ENCODE assay signal across 16 mouse cellular contexts in the genomic region with DNA sequence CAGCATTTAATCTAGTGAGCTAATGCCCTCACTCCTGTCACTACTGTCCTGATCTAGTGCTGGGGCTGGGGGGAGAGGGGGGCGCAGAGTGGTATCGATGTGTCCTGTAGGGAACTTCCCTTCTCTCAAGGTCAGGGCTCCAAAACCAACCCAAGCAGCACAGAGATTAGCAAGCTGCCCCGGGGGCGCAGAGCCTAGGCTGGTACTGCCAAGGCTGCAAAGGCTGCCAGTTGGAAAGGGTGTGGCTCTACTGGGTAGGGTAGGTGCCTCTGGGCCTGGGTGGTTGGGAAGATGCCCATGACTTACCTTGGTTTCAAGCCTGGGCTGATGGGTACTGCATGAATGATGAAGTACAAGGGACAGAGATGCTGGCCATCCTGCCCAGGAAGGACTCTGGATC. TPM values are rescaled to one million over a fixed set of nuclear protein-coding genes. Genes with fewer than 3 reads are reported as not detected.
DNase-seq lines count a peak whose midpoint lies in the region; ATAC-seq lines count a peak whose summit lies in the region.
"Had no signal": no experiment of that assay in that cellular context is flagged by ENCODE, and none has a peak within 500 bp of the region (broad histone marks: within the 10 kb centered on the region; RNA-seq: fewer than 3 reads in every experiment).

No protein-coding gene starts in this region.

- peak overlapping the region; percentile 88 for H3K4me3 ChIP-seq in forebrain, embryonic 10.5 days
- no peak overlapping the region for H3K4me3 ChIP-seq in forebrain, embryonic 16.5 days (replicated peaks; ENCODE audit: low read length)
- no peak overlapping the region for H3K4me3 ChIP-seq in intestine, embryonic 15.5 days (replicated peaks)
- H3K4me3 ChIP-seq in intestine, embryonic 16.5 days (ENCODE audit: low read length), result no peak overlapping the region
- H3K4me3 ChIP-seq in neural tube, embryonic 12.5 days, result no peak overlapping the region
- H3K4me3 ChIP-seq in neural tube, embryonic 15.5 days (replicated peaks), result no peak overlapping the region
- H3K4me3 ChIP-seq: heart, adult 2 months had no signal

- H3K9ac ChIP-seq in forebrain, embryonic 16.5 days (replicated peaks; ENCODE audit: low read depth, low read length), result no peak overlapping the region
- H3K9ac ChIP-seq in intestine, embryonic 15.5 days, result no peak overlapping the region
- H3K9ac ChIP-seq in intestine, embryonic 16.5 days (ENCODE audit: low read depth, low read length), result no peak overlapping the region
- H3K9ac ChIP-seq in neural tube, embryonic 12.5 days, result no peak overlapping the region
- no peak overlapping the region for H3K9ac ChIP-seq in neural tube, embryonic 15.5 days (replicated peaks)
- H3K9ac ChIP-seq: liver, embryonic 14.5 days had no signal

- H3K27ac ChIP-seq in forebrain, embryonic 10.5 days, result peak overlapping the region; percentile 25; the same call in 1 of the 2 replicates
- no peak overlapping the region for H3K27ac ChIP-seq in forebrain, embryonic 16.5 days (ENCODE audit: low read length)
- no peak overlapping the region for H3K27ac ChIP-seq in intestine, embryonic 15.5 days
- no peak overlapping the region for H3K27ac ChIP-seq in intestine, embryonic 16.5 days (ENCODE audit: low read length)
- H3K27ac ChIP-seq in neural tube, embryonic 12.5 days, result no peak overlapping the region
- no peak overlapping the region for H3K27ac ChIP-seq in neural tube, embryonic 15.5 days (replicated peaks)
- H3K27ac ChIP-seq: heart, adult 2 months; liver, embryonic 14.5 days; macrophage had no signal

- peaks cover 39% of the 10 kb centered on the region for H3K36me3 ChIP-seq in forebrain, embryonic 10.5 days (replicated peaks)
- H3K36me3 ChIP-seq in forebrain, embryonic 16.5 days (ENCODE audit: control insufficient read depth, insufficient read depth), result 0 out of 2 replicates have a peak, but pooled peaks cover 2% of the 10 kb centered on the region
- peaks cover 8% of the 10 kb centered on the region for H3K36me3 ChIP-seq in intestine, embryonic 15.5 days
- H3K36me3 ChIP-seq in intestine, embryonic 16.5 days (ENCODE audit: control insufficient read depth, insufficient read depth, low read length), result no peaks in the 10 kb centered on the region; the same call in 1 of the 2 replicates
- peaks cover 22% of the 10 kb centered on the region for H3K36me3 ChIP-seq in neural tube, embryonic 12.5 days
- H3K36me3 ChIP-seq in neural tube, embryonic 15.5 days, result peaks cover 8% of the 10 kb centered on the region; the same call in 1 of the 2 replicates

- DNase-seq in forebrain, embryonic 10.5 days (ENCODE audit: extremely low spot score, low spot score), result no peak
- DNase-seq in layer of hippocampus, postnatal 36 days, result no peak
- DNase-seq: cerebellum, postnatal 25 days; heart, adult 2 months; thymus, adult 2 months had no signal

- H3K27me3 ChIP-seq in forebrain, embryonic 10.5 days (ENCODE audit: poor library complexity, severe bottlenecking), result no peaks in the 10 kb centered on the region
- H3K27me3 ChIP-seq in forebrain, embryonic 16.5 days (replicated peaks; ENCODE audit: control insufficient read depth, insufficient read depth, low read length), result no peaks in the 10 kb centered on the region
- H3K27me3 ChIP-seq in intestine, embryonic 15.5 days (replicated peaks), result no peaks in the 10 kb centered on the region
- no peaks in the 10 kb centered on the region for H3K27me3 ChIP-seq in intestine, embryonic 16.5 days (replicated peaks; ENCODE audit: control insufficient read depth, insufficient read depth, low read length)
- no peaks in the 10 kb centered on the region for H3K27me3 ChIP-seq in neural tube, embryonic 12.5 days (replicated peaks)
- H3K27me3 ChIP-seq in neural tube, embryonic 15.5 days (replicated peaks), result no peaks in the 10 kb centered on the region

- no peak for ATAC-seq in forebrain, embryonic 16.5 days
- ATAC-seq in intestine, embryonic 15.5 days, result no peak
- ATAC-seq in intestine, embryonic 16.5 days, result no peak
- no peak for ATAC-seq in neural tube, embryonic 12.5 days (ENCODE audit: low FRiP score, low read depth)
- ATAC-seq in neural tube, embryonic 15.5 days (ENCODE audit: low FRiP score), result no peak
- ATAC-seq in megakaryocyte-erythroid progenitor cell, adult 5-6 weeks (replicated peaks; ENCODE audit: low FRiP score, low TSS enrichment, poor library complexity, severe bottlenecking), result 0 out of 2 replicates have a peak, but pooled peaks have one; percentile 29
- ATAC-seq: inflammation-experienced regulatory T-cells, adult 6 months had no signal

- peaks cover 7% of the 10 kb centered on the region for H3K9me3 ChIP-seq in forebrain, embryonic 10.5 days
- no peaks in the 10 kb centered on the region for H3K9me3 ChIP-seq in forebrain, embryonic 16.5 days (ENCODE audit: control insufficient read depth, low read length)
- no peaks in the 10 kb centered on the region for H3K9me3 ChIP-seq in intestine, embryonic 15.5 days
- no peaks in the 10 kb centered on the region for H3K9me3 ChIP-seq in intestine, embryonic 16.5 days (ENCODE audit: control insufficient read depth, low read length)
- no peaks in the 10 kb centered on the region for H3K9me3 ChIP-seq in neural tube, embryonic 12.5 days
- no peaks in the 10 kb centered on the region for H3K9me3 ChIP-seq in neural tube, embryonic 15.5 days (replicated peaks)

- 98% methylated on average over 4 of the region's 4 CpGs for WGBS in forebrain, embryonic 10.5 days
- WGBS in forebrain, embryonic 16.5 days, result 95% methylated on average over 4 of the region's 4 CpGs
- WGBS in intestine, embryonic 15.5 days, result 85% methylated on average over 4 of the region's 4 CpGs
- WGBS in intestine, embryonic 16.5 days, result 89% methylated on average over 4 of the region's 4 CpGs
- 96% methylated on average over 4 of the region's 4 CpGs for WGBS in neural tube, embryonic 12.5 days
- WGBS in neural tube, embryonic 15.5 days, result 99% methylated on average over 4 of the region's 4 CpGs

- peaks cover 40% of the 10 kb centered on the region for H3K4me1 ChIP-seq in forebrain, embryonic 10.5 days
- H3K4me1 ChIP-seq in forebrain, embryonic 16.5 days (replicated peaks; ENCODE audit: control insufficient read depth, insufficient read depth, low read length), result peaks cover 23% of the 10 kb centered on the region
- H3K4me1 ChIP-seq in intestine, embryonic 15.5 days (replicated peaks), result peaks cover 17% of the 10 kb centered on the region
- H3K4me1 ChIP-seq in intestine, embryonic 16.5 days (ENCODE audit: control insufficient read depth, insufficient read depth, low read length), result peaks cover 23% of the 10 kb centered on the region
- peaks cover 28% of the 10 kb centered on the region for H3K4me1 ChIP-seq in neural tube, embryonic 12.5 days
- peaks cover 30% of the 10 kb centered on the region for H3K4me1 ChIP-seq in neural tube, embryonic 15.5 days

- no peak overlapping the region for H3K4me2 ChIP-seq in forebrain, embryonic 16.5 days (ENCODE audit: low read length)
- H3K4me2 ChIP-seq in intestine, embryonic 15.5 days (replicated peaks), result peak overlapping the region; percentile 3; the same call in 1 of the 2 replicates
- no peak overlapping the region for H3K4me2 ChIP-seq in intestine, embryonic 16.5 days (ENCODE audit: low read depth, low read length)
- 0 out of 2 replicates have a peak overlapping the region, but pooled peaks have one; percentile 6 for H3K4me2 ChIP-seq in neural tube, embryonic 12.5 days (replicated peaks)
- no peak overlapping the region for H3K4me2 ChIP-seq in neural tube, embryonic 15.5 days

RNA-seq across cellular contexts. Expression of gene Mif, which starts 2.4 kb away (rescaled TPM):
- 3,631 and 3,763 TPM in 2 replicates for polyA plus RNA-seq in forebrain, embryonic 10.5 days (2016; fragmentation: Nextera tagmentation; extraction: Ambion mirVana)
- polyA plus RNA-seq in forebrain, embryonic 16.5 days (2015; fragmentation: Nextera tagmentation; extraction: Ambion mirVana), result 1,679 and 1,753 TPM in 2 replicates
- polyA plus RNA-seq in intestine, embryonic 15.5 days (2015; fragmentation: Nextera tagmentation; extraction: Ambion mirVana), result 2,230 and 2,305 TPM in 2 replicates
- polyA plus RNA-seq in intestine, embryonic 16.5 days (2015; fragmentation: Nextera tagmentation; extraction: Ambion mirVana), result 1,982 and 2,201 TPM in 2 replicates
- polyA plus RNA-seq in neural tube, embryonic 12.5 days (2016; fragmentation: Nextera tagmentation; extraction: Ambion mirVana), result 1,568 and 1,704 TPM in 2 replicates
- polyA plus RNA-seq in neural tube, embryonic 15.5 days (2015; fragmentation: Nextera tagmentation; extraction: Ambion mirVana), result 1,840 and 1,880 TPM in 2 replicates
- total RNA-seq in megakaryocyte-erythroid progenitor cell, adult 5-6 weeks (2014; fragmentation: Nextera tagmentation), result 591 and 602 TPM in 2 replicates
- total RNA-seq in megakaryocyte-erythroid progenitor cell, adult 5-6 weeks (2017), result 419 and 579 TPM in 2 replicates
- 100 to 1,000 TPM; 432 to 467 TPM for total RNA-seq in layer of hippocampus, postnatal 36 days (2021)

RNA-seq across cellular contexts. Expression of gene Gstt2, which starts 20.4 kb away (rescaled TPM):
- polyA plus RNA-seq in forebrain, embryonic 10.5 days (2016; fragmentation: Nextera tagmentation; extraction: Ambion mirVana), result 7.3 and 8.3 TPM in 2 replicates
- 4.0 and 4.2 TPM in 2 replicates for polyA plus RNA-seq in forebrain, embryonic 16.5 days (2015; fragmentation: Nextera tagmentation; extraction: Ambion mirVana)
- 57.5 and 63.1 TPM in 2 replicates for polyA plus RNA-seq in intestine, embryonic 15.5 days (2015; fragmentation: Nextera tagmentation; extraction: Ambion mirVana)
- 78.3 and 83.7 TPM in 2 replicates for polyA plus RNA-seq in intestine, embryonic 16.5 days (2015; fragmentation: Nextera tagmentation; extraction: Ambion mirVana)
- polyA plus RNA-seq in neural tube, embryonic 12.5 days (2016; fragmentation: Nextera tagmentation; extraction: Ambion mirVana), result 8.4 and 8.9 TPM in 2 replicates
- polyA plus RNA-seq in neural tube, embryonic 15.5 days (2015; fragmentation: Nextera tagmentation; extraction: Ambion mirVana), result 6.3 and 16.2 TPM in 2 replicates
- total RNA-seq in megakaryocyte-erythroid progenitor cell, adult 5-6 weeks (2014; fragmentation: Nextera tagmentation), result 9.3 and 15.1 TPM in 2 replicates
- total RNA-seq in megakaryocyte-erythroid progenitor cell, adult 5-6 weeks (2017), result 10.0 and 24.9 TPM in 2 replicates
- total RNA-seq in layer of hippocampus, postnatal 36 days (2021), result 1 to 10 TPM; 2.5 to 3.4 TPM

RNA-seq across cellular contexts. Expression of gene Gstt4, which starts 35.3 kb away (rescaled TPM):
- not detected in 2 replicates for polyA plus RNA-seq in forebrain, embryonic 10.5 days (2016; fragmentation: Nextera tagmentation; extraction: Ambion mirVana)
- polyA plus RNA-seq in forebrain, embryonic 16.5 days (2015; fragmentation: Nextera tagmentation; extraction: Ambion mirVana), result not detected in 2 replicates
- polyA plus RNA-seq in intestine, embryonic 15.5 days (2015; fragmentation: Nextera tagmentation; extraction: Ambion mirVana), result not detected in 2 replicates
- not detected in 2 replicates for polyA plus RNA-seq in intestine, embryonic 16.5 days (2015; fragmentation: Nextera tagmentation; extraction: Ambion mirVana)
- polyA plus RNA-seq in neural tube, embryonic 12.5 days (2016; fragmentation: Nextera tagmentation; extraction: Ambion mirVana), result not detected in 2 replicates
- polyA plus RNA-seq in neural tube, embryonic 15.5 days (2015; fragmentation: Nextera tagmentation; extraction: Ambion mirVana), result not detected in 2 replicates
- not detected in 2 replicates for total RNA-seq in megakaryocyte-erythroid progenitor cell, adult 5-6 weeks (2014; fragmentation: Nextera tagmentation)
- 0.65 TPM in 1 of 2 replicates, not detected in the other for total RNA-seq in megakaryocyte-erythroid progenitor cell, adult 5-6 weeks (2017)
- total RNA-seq in layer of hippocampus, postnatal 36 days (2021), result not detected
- total RNA-seq: heart, adult 2 months; layer of hippocampus, postnatal 25 days had no signal
- polyA plus RNA-seq: embryonic facial prominence, embryonic 14.5 days; inflammation-experienced regulatory T-cells, adult 6 months; macrophage had no signal

RNA-seq across cellular contexts. Expression of gene Derl3, which starts 35.6 kb away (rescaled TPM):
- polyA plus RNA-seq in forebrain, embryonic 10.5 days (2016; fragmentation: Nextera tagmentation; extraction: Ambion mirVana), result 1.8 and 2.4 TPM in 2 replicates
- 2.0 and 3.3 TPM in 2 replicates for polyA plus RNA-seq in forebrain, embryonic 16.5 days (2015; fragmentation: Nextera tagmentation; extraction: Ambion mirVana)
- 4.4 and 8.5 TPM in 2 replicates for polyA plus RNA-seq in intestine, embryonic 15.5 days (2015; fragmentation: Nextera tagmentation; extraction: Ambion mirVana)
- 6.8 and 9.7 TPM in 2 replicates for polyA plus RNA-seq in intestine, embryonic 16.5 days (2015; fragmentation: Nextera tagmentation; extraction: Ambion mirVana)
- 2.7 TPM in 2 replicates for polyA plus RNA-seq in neural tube, embryonic 12.5 days (2016; fragmentation: Nextera tagmentation; extraction: Ambion mirVana)
- polyA plus RNA-seq in neural tube, embryonic 15.5 days (2015; fragmentation: Nextera tagmentation; extraction: Ambion mirVana), result 1.2 and 1.9 TPM in 2 replicates
- total RNA-seq in megakaryocyte-erythroid progenitor cell, adult 5-6 weeks (2014; fragmentation: Nextera tagmentation), result 1.7 TPM in 1 of 2 replicates, not detected in the other
- 0.69 TPM in 1 of 2 replicates, not detected in the other for total RNA-seq in megakaryocyte-erythroid progenitor cell, adult 5-6 weeks (2017)
- total RNA-seq in layer of hippocampus, postnatal 36 days (2021), result 1 to 10 TPM; 4.7 to 9.1 TPM
- polyA plus RNA-seq: macrophage had no signal

RNA-seq across cellular contexts. Expression of gene Gstt1, which starts 59.2 kb away (rescaled TPM):
- polyA plus RNA-seq in forebrain, embryonic 10.5 days (2016; fragmentation: Nextera tagmentation; extraction: Ambion mirVana), result 3.8 and 4.4 TPM in 2 replicates
- 10.5 and 15.2 TPM in 2 replicates for polyA plus RNA-seq in forebrain, embryonic 16.5 days (2015; fragmentation: Nextera tagmentation; extraction: Ambion mirVana)
- 15.0 and 16.6 TPM in 2 replicates for polyA plus RNA-seq in intestine, embryonic 15.5 days (2015; fragmentation: Nextera tagmentation; extraction: Ambion mirVana)
- polyA plus RNA-seq in intestine, embryonic 16.5 days (2015; fragmentation: Nextera tagmentation; extraction: Ambion mirVana), result 16.4 and 19.2 TPM in 2 replicates
- 2.1 and 4.2 TPM in 2 replicates for polyA plus RNA-seq in neural tube, embryonic 12.5 days (2016; fragmentation: Nextera tagmentation; extraction: Ambion mirVana)
- 9.6 and 13.8 TPM in 2 replicates for polyA plus RNA-seq in neural tube, embryonic 15.5 days (2015; fragmentation: Nextera tagmentation; extraction: Ambion mirVana)
- total RNA-seq in megakaryocyte-erythroid progenitor cell, adult 5-6 weeks (2014; fragmentation: Nextera tagmentation), result 0.49 and 2.5 TPM in 2 replicates
- total RNA-seq in megakaryocyte-erythroid progenitor cell, adult 5-6 weeks (2017), result 1.4 and 2.1 TPM in 2 replicates
- total RNA-seq in layer of hippocampus, postnatal 36 days (2021), result 1 to 10 TPM; 4.6 to 6.1 TPM

Comparison
In these comparisons a context has a peak if more than half of its experiments do, and no peak if none do; other contexts are left out.
1. H3K4me2 ChIP-seq: peak in intestine, embryonic 15.5 days (single experiment) and neural tube, embryonic 12.5 days (single experiment); none in forebrain, embryonic 16.5 days (single experiment), intestine, embryonic 16.5 days (single experiment) and neural tube, embryonic 15.5 days (single experiment).